In the genomic region with DNA sequence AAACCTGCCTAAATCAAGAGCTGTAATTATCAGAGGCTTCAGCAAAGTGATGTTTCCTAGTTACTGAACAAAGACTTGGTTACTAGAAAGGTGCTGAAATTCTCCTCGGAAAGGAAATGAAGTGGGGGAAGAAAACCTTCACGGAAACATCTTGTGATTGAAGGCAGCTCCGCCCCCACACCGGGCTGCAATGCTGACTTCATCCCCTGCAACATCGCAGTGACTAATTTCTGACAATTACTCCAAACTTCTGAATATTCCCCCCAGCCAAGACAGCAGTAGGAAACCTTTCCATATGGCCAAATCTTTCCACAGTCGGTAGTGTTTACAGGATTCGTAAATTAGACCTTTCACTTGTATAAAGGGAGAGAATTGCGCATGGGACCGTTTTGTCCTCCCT, we compare ENCODE assay signal across 9 mouse cellular contexts.
DNase-seq lines count a peak whose midpoint lies in the region; ATAC-seq and TF ChIP-seq lines count a peak whose summit lies in the region.
"Had no signal": no experiment of that assay in that cellular context is flagged by ENCODE, and none has a peak within 500 bp of the region (broad histone marks: within the 10 kb centered on the region; RNA-seq: fewer than 3 reads in every experiment).

No protein-coding gene starts in this region.

- 38% methylated on average over 9 of the region's 9 CpGs for WGBS in heart, embryonic 13.5 days
- 35% methylated on average over 9 of the region's 9 CpGs for WGBS in heart, adult 2 months

- H3K4me2 ChIP-seq in heart, embryonic 13.5 days = peak overlapping the region; percentile 57

- TF ChIP-seq CTCF in heart, adult 2 months (IDR thresholded peaks at IDR 0.05) = no peak
- no peak for TF ChIP-seq CTCF in brain, embryonic 14.5 days (IDR thresholded peaks at IDR 0.05; ENCODE audit: borderline replicate concordance, extremely low read depth, insufficient read depth, insufficient read length)

- intact Hi-C loops in heart, adult 2 months (cut with DNase I) = no loop called here

- H3K4me3 ChIP-seq in heart, embryonic 13.5 days = peak overlapping the region; percentile 20
- no peak overlapping the region for H3K4me3 ChIP-seq in heart, adult 2 months

- H3K27ac ChIP-seq in heart, embryonic 13.5 days (replicated peaks) = no peak overlapping the region
- H3K27ac ChIP-seq in heart, adult 2 months = no peak overlapping the region

- no peaks in the 10 kb centered on the region for H3K27me3 ChIP-seq in heart, embryonic 13.5 days (replicated peaks)
- H3K27me3 ChIP-seq in heart, adult 2 months (ENCODE audit: control insufficient read depth, insufficient read depth, low read length) = no peaks in the 10 kb centered on the region

- TF ChIP-seq POLR2A in heart, adult 2 months (IDR thresholded peaks at IDR 0.05; ENCODE audit: insufficient read depth, low read depth, low read length) = no peak
- TF ChIP-seq POLR2A in brain, embryonic 14.5 days (IDR thresholded peaks at IDR 0.05; ENCODE audit: borderline replicate concordance, extremely low read depth, insufficient read depth, insufficient read length, poor library complexity, severe bottlenecking) = no peak

- DNase-seq in heart, adult 2 months = no peak
- peak; percentile 39 for DNase-seq in brain, embryonic 14.5 days (ENCODE audit: low read depth)
- DNase-seq in B cell, adult 2 months = no peak
- DNase-seq in neural tube, embryonic 10.5 days (ENCODE audit: extremely low spot score, low spot score) = no peak
- DNase-seq in cerebellum, adult 18-20 months = no peak
- DNase-seq: kidney, adult 11 months had no signal

- H3K4me1 ChIP-seq in heart, embryonic 13.5 days = peaks cover 10% of the 10 kb centered on the region; the same call in 1 of the 2 replicates
- H3K4me1 ChIP-seq in heart, adult 2 months (ENCODE audit: control insufficient read depth, insufficient read depth, low read length) = no peaks in the 10 kb centered on the region

- TF ChIP-seq EP300 in heart, adult 2 months (IDR thresholded peaks at IDR 0.05; ENCODE audit: insufficient read depth, low read depth, low read length) = no peak

- ATAC-seq in heart, embryonic 13.5 days (ENCODE audit: extremely low read depth, insufficient number of reproducible peaks, low FRiP score, low TSS enrichment) = no peak
- peak; percentile 92 for ATAC-seq in CD4-positive, CD25-positive, alpha-beta regulatory T cell, adult 4 months
- ATAC-seq in megakaryocyte, adult 5-6 weeks (ENCODE audit: poor library complexity, severe bottlenecking) = peak; percentile 30; the same call in 1 of the 2 replicates

- no peaks in the 10 kb centered on the region for H3K79me2 ChIP-seq in heart, adult 2 months (replicated peaks; ENCODE audit: control insufficient read depth, insufficient read depth, low read length)

- no peaks in the 10 kb centered on the region for H3K36me3 ChIP-seq in heart, embryonic 13.5 days
- H3K36me3 ChIP-seq in heart, adult 2 months (ENCODE audit: control insufficient read depth, insufficient read depth, low read length) = no peaks in the 10 kb centered on the region

- no peaks in the 10 kb centered on the region for H3K9me3 ChIP-seq in heart, embryonic 13.5 days

- H3K9ac ChIP-seq in heart, embryonic 13.5 days = peak overlapping the region; percentile 40; the same call in 1 of the 2 replicates
- H3K9ac ChIP-seq in heart, adult 2 months (ENCODE audit: low read depth, low read length) = no peak overlapping the region
